Mouse (Mus musculus): ENCODE data around the gene Mbd3.

- TF ChIP-seq CTCF (IDR thresholded peaks at IDR 0.05; ENCODE audit: low read depth, low read length) (no peak), POLR2A (IDR thresholded peaks at IDR 0.05; ENCODE audit: extremely low read depth, insufficient read depth, low read length) (no peak)
Observed at GRCm38 (mm10) chr10:80382641-80383365, 16.5 kb downstream of the Mbd3 start.

All from liver, adult 2 months (tissue).